Mouse (Mus musculus) lung, adult 2 months (tissue): Measurements from ENCODE around the gene Add3. TPM values are rescaled to one million over a fixed set of nuclear protein-coding genes. Genes with fewer than 3 reads are reported as not detected.

ENCODE experiments used
- DNase-seq: peaks from one replicate; pipeline ENCODE4 v3.0.0; 2022
- H3K4me1 ChIP-seq: fragments of 200-500 bp; 2 replicates; pipeline ENCODE4 v1.6.1; 2011; ENCODE audit warnings: low read length; ENCODE audit not compliant: control insufficient read depth, insufficient read depth
- H3K4me3 ChIP-seq: fragments of 200-500 bp; replicated peaks from 2 replicates; pipeline ENCODE3; 2011; ENCODE audit warnings: low read depth, mild to moderate bottlenecking, control low read depth, low read length; ENCODE audit errors: extremely low read depth
- CTCF ChIP-seq: fragments of 200-500 bp; IDR thresholded peaks from 2 replicates; pipeline ENCODE4 v1.5.1; 2011; ENCODE audit warnings: mild to moderate bottlenecking, low read length, control low read depth; ENCODE audit not compliant: insufficient read depth
- POLR2A ChIP-seq: fragments of 200-500 bp; IDR thresholded peaks from 2 replicates; pipeline ENCODE4 v1.6.1; 2011; ENCODE audit warnings: low read depth, mild to moderate bottlenecking, control low read depth, low read length, borderline replicate concordance; ENCODE audit errors: extremely low read depth
- WGBS: fragments of 180-500 bp; shearing (Covaris S2); methylation state at CpG from one replicate; pipeline ENCODE4 v1.1.7; 2018; 5-methylcytosine and 5-hydroxymethylcytosine counted together
- polyA plus RNA-seq: library from polyadenylated mRNA; depleted of rRNA; stranded (reverse); fragments of >200 nt; gene quantifications from 2 replicates; pipeline ENCODE4 v1.2.3, GENCODE M21; 2012

Gene Add3
- polyA plus RNA-seq, 1 experiment, result 53.0 TPM

GRCm38 (mm10) chr19:53107361-53108247 is 32.6 kb upstream of the Add3 start:
- peaks cover 4% of the 10 kb centered on the region for H3K4me1 ChIP-seq
- DNase-seq, result no peak
- H3K4me3 ChIP-seq, result no peak overlapping the region
- TF ChIP-seq CTCF, result no peak
- no peak for TF ChIP-seq POLR2A
- WGBS, result 55% methylated on average over 18 of the region's 18 CpGs

GRCm38 (mm10) chr19:53111996-53112590 is 28.1 kb upstream of the Add3 start:
- TF ChIP-seq CTCF, result no peak
- no peak for TF ChIP-seq POLR2A
- no peak for DNase-seq
- WGBS, result 37% methylated on average over 7 of the region's 7 CpGs
- H3K4me1 ChIP-seq, result peaks cover 4% of the 10 kb centered on the region
- H3K4me3 ChIP-seq, result no peak overlapping the region

- TF ChIP-seq POLR2A, result no peak
- no peak for TF ChIP-seq CTCF
- DNase-seq, result no peak
- 68% methylated on average over 8 of the region's 8 CpGs for WGBS
- Histone ChIP-seq H3K4me3 (no peak overlapping the region), H3K4me1 (peaks cover 2% of the 10 kb centered on the region; the same call in 1 of the 2 replicates)
These were observed 20.9 kb upstream of the Add3 start for GRCm38 (mm10) chr19:53119255-53119795.

- no peak overlapping the region for H3K4me3 ChIP-seq
- DNase-seq, result no peak
- H3K4me1 ChIP-seq, result peaks cover 2% of the 10 kb centered on the region; the same call in 1 of the 2 replicates
- 74% methylated on average over 3 of the region's 3 CpGs for WGBS
- TF ChIP-seq CTCF (no peak), POLR2A (no peak)
These were observed 19.8 kb upstream of the Add3 start for GRCm38 (mm10) chr19:53120483-53120882.

GRCm38 (mm10) chr19:53122641-53123241 is 17.5 kb upstream of the Add3 start:
- 55% methylated on average over 6 of the region's 6 CpGs for WGBS
- DNase-seq, result no peak
- peaks cover 2% of the 10 kb centered on the region; the same call in 1 of the 2 replicates for H3K4me1 ChIP-seq
- no peak overlapping the region for H3K4me3 ChIP-seq
- TF ChIP-seq CTCF, result no peak
- TF ChIP-seq POLR2A, result no peak

DNA sequence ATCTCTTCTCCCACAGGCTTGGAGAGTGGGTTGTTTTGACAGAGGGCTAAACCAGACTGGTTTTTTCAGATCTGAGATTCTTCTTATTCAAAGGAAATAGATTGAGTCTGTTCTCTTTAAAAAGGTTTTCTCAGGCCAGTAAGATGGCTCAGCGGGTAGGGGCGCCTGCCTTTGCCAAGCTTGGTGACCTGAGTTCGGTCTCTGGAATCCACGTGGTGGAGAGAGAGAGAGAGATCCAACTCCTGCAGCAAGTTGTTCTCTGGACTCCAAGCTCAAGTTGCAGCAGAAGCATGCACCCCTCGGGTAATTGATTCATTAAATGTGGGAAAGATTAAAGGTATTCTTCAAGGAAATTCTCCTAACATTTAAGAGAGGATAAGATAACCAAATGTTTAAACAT is 16.9 kb upstream of the Add3 start:
- Histone ChIP-seq H3K4me3 (no peak overlapping the region), H3K4me1 (peaks cover 5% of the 10 kb centered on the region)
- WGBS, result 75% methylated on average over 5 of the region's 5 CpGs
- no peak for DNase-seq
- TF ChIP-seq POLR2A, result no peak
- TF ChIP-seq CTCF, result no peak

GRCm38 (mm10) chr19:53125679-53126078 is 14.6 kb upstream of the Add3 start:
- no peak for TF ChIP-seq CTCF
- no peak for TF ChIP-seq POLR2A
- DNase-seq, result no peak
- Histone ChIP-seq H3K4me1 (peaks cover 14% of the 10 kb centered on the region), H3K4me3 (no peak overlapping the region)
- WGBS, result 66% methylated on average over 2 of the region's 2 CpGs

DNA sequence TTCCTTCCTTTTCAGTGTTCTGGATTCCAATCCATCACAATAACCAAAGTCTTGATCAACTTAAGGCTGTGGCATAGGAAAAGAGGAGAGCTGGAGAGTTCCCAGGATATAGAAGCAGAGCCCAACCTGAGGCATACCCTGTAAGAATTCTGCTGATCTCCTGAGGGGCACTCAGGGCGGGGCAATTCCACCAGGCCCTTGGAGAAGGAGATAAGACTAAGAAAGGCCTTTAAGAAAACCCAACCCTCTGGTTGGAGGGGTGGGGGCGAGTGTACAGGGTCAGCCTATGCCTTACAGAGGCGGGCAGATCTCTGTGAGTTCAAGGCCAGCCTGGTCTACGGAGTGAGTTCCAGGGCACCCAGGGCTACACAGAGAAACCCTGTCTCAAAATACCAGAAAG is 13.7 kb upstream of the Add3 start:
- H3K4me3 ChIP-seq, result no peak overlapping the region
- 95% methylated on average over 4 of the region's 4 CpGs for WGBS
- no peak for DNase-seq
- peaks cover 14% of the 10 kb centered on the region for H3K4me1 ChIP-seq
- TF ChIP-seq CTCF, result no peak
- TF ChIP-seq POLR2A, result no peak
